ENCODE assay signal across 8 mouse cellular contexts in the genomic region with DNA sequence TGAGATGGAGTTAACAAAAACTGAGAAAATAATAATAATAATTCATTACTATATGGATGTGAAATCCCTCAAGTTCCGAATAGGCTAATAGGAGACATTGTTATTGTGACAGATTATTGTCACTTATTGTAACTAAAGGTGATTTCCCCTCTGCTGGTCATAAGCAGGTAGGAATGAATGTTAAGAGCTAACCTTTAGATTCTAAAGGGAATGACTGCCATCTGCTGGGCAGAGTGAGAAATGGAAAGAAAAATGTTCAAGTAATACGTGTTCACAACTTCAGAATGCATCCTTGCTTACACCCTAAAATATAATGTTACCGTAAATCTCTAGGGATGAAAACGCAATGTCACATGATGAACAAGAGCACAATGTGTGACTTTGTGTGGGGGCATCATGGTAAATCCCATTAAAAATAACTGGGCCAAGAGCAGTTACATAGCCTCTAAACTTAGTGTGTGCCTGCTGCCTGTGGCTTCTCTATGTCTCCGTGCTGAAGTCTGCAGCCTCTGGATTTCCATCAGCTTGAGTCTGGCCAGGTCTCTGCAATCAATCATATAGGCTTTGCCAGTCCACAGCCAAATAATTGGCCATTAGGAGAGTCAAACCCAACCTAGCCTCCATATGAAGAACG. TPM values are rescaled to one million over a fixed set of nuclear protein-coding genes. Genes with fewer than 3 reads are reported as not detected.
A peak's percentile ranks its signal among the peaks of the same experiment; 100 is the strongest.
DNase-seq lines count a peak whose midpoint lies in the region; ATAC-seq lines count a peak whose summit lies in the region.

No protein-coding gene starts in this region.

- no peak overlapping the region for H3K27ac ChIP-seq in midbrain, embryonic 16.5 days (ENCODE audit: low read length)

- no peaks in the 10 kb centered on the region for H3K4me1 ChIP-seq in midbrain, embryonic 16.5 days (ENCODE audit: control insufficient read depth, insufficient read depth, low read length)

- 28% methylated on average over 6 of the region's 6 CpGs for WGBS in midbrain, embryonic 16.5 days

- no peaks in the 10 kb centered on the region for H3K36me3 ChIP-seq in midbrain, embryonic 16.5 days (ENCODE audit: control insufficient read depth, insufficient read depth, low read length)

- DNase-seq in left cerebral cortex, postnatal 25 days (ENCODE audit: low spot score in 2 of 2): peak; percentile 47 to 61
- DNase-seq in left cerebral cortex, postnatal 36 days (ENCODE audit: low spot score in 2 of 2): no peak
- peak; percentile 73 for DNase-seq in ES-CJ7 (ENCODE audit: low read depth, low spot score)
- peak; percentile 71 for DNase-seq in c-Kit-positive CD71-negative TER-119-negative erythroid progenitor cells, embryonic 14.5 days (ENCODE audit: low read depth)
- DNase-seq in heart, adult 9 months (ENCODE audit: low spot score in 2 of 2): peak; percentile 9 to 21
- DNase-seq in kidney, postnatal 10 days: peak; percentile 62

- H3K27me3 ChIP-seq in midbrain, embryonic 16.5 days (ENCODE audit: control insufficient read depth, insufficient read depth, low read depth, low read length): no peaks in the 10 kb centered on the region

- no peak overlapping the region for H3K4me3 ChIP-seq in midbrain, embryonic 16.5 days (ENCODE audit: low read depth, low read length)

- no peak overlapping the region for H3K9ac ChIP-seq in midbrain, embryonic 16.5 days (ENCODE audit: low read depth, low read length)

- intact Hi-C loops in left cerebral cortex, postnatal 25 days (cut with DNase I): loop anchor here (2.0 to 5.0 kb wide), 4 partner anchors 414 to 884 kb away; partner anchors contain the start of gene Vegfc
- intact Hi-C loops in left cerebral cortex, postnatal 36 days (cut with DNase I): loop anchor here (5.0 kb wide), 2 partner anchors 414 to 619 kb away; partner anchors contain the start of gene Vegfc

- no peaks in the 10 kb centered on the region for H3K9me3 ChIP-seq in midbrain, embryonic 16.5 days (replicated peaks; ENCODE audit: control insufficient read depth, low read length, poor library complexity, severe bottlenecking)

- ATAC-seq in midbrain, embryonic 16.5 days: peak; percentile 60
- ATAC-seq in monocyte, adult 5-6 weeks (replicated peaks; ENCODE audit: insufficient number of reproducible peaks, low FRiP score, low TSS enrichment, poor library complexity, severe bottlenecking): no peak

- H3K4me2 ChIP-seq in midbrain, embryonic 16.5 days (ENCODE audit: low read length): no peak overlapping the region

RNA-seq across cellular contexts. Expression of gene Asb5, which starts 38.2 kb away (rescaled TPM):
- under 1 TPM; 0.78 to 0.94 TPM for total RNA-seq in left cerebral cortex, postnatal 25 days (2021)
- 1 to 10 TPM; 1.4 to 1.5 TPM for total RNA-seq in left cerebral cortex, postnatal 36 days (2021)
- 4.9 and 6.0 TPM in 2 replicates for polyA plus RNA-seq in midbrain, embryonic 16.5 days (2015; fragmentation: Nextera tagmentation; extraction: Ambion mirVana)
- total RNA-seq in monocyte, adult 5-6 weeks (2017): 0.29 TPM in 1 of 3 replicates, not detected in the others

RNA-seq across cellular contexts. Expression of gene Spcs3, which starts 38.6 kb away (rescaled TPM):
- 10 to 100 TPM; 65.8 to 69.2 TPM for total RNA-seq in left cerebral cortex, postnatal 25 days (2021)
- 10 to 100 TPM; 62.5 to 65.4 TPM for total RNA-seq in left cerebral cortex, postnatal 36 days (2021)
- 50.4 and 52.7 TPM in 2 replicates for polyA plus RNA-seq in midbrain, embryonic 16.5 days (2015; fragmentation: Nextera tagmentation; extraction: Ambion mirVana)
- total RNA-seq in monocyte, adult 5-6 weeks (2017): 73.3 to 97.7 TPM (median 84.5 TPM) in 3 replicates

Comparison
In these comparisons a context has a peak if more than half of its experiments do, and no peak if none do; other contexts are left out.
1. DNase-seq: peak in left cerebral cortex, postnatal 25 days (2 of 2), ES-CJ7 (single experiment), c-Kit-positive CD71-negative TER-119-negative erythroid progenitor cells, embryonic 14.5 days (single experiment), heart, adult 9 months (2 of 2) and kidney, postnatal 10 days (single experiment); none in left cerebral cortex, postnatal 36 days (0 of 2).